Mouse (Mus musculus) stomach, embryonic 15.5 days (tissue): ENCODE data around the gene Pcsk6. TPM values are rescaled to one million over a fixed set of nuclear protein-coding genes. Genes with fewer than 3 reads are reported as not detected.
A peak's percentile ranks its signal among the peaks of the same experiment; 100 is the strongest.
"Not testable (repeated sequence)": the region's sequence is repeated elsewhere in the genome, so short reads cannot be mapped to it uniquely, and the experiment has no call there.

Experiments
- ATAC-seq: fragments of 200-750 bp; cut with Nextera tagmentation; 2 replicates; pipeline ENCODE4 v1.8.0; 2017; ENCODE audit warnings: low read depth, moderate number of reproducible peaks, moderate TSS enrichment; ENCODE audit not compliant: insufficient read depth, low FRiP score
- H3K27ac ChIP-seq: fragments of 300-500 bp; sonication (generic); 2 replicates; pipeline ENCODE4 v1.5.1; 2015; ENCODE audit warnings: mild to moderate bottlenecking, inconsistent platforms
- H3K27me3 ChIP-seq: fragments of 300-500 bp; sonication (generic); replicated peaks from 2 replicates; pipeline ENCODE4 v1.6.1; 2015; ENCODE audit warnings: inconsistent platforms
- H3K36me3 ChIP-seq: fragments of 300-500 bp; sonication (generic); 2 replicates; pipeline ENCODE4 v1.6.1; 2015; ENCODE audit warnings: inconsistent platforms
- H3K4me1 ChIP-seq: fragments of 300-500 bp; sonication (generic); 2 replicates; pipeline ENCODE4 v1.6.1; 2015; ENCODE audit warnings: inconsistent platforms
- H3K4me2 ChIP-seq: fragments of 300-500 bp; sonication (generic); 2 replicates; pipeline ENCODE4 v1.6.1; 2015; ENCODE audit warnings: mild to moderate bottlenecking, inconsistent platforms
- H3K4me3 ChIP-seq: fragments of 300-500 bp; sonication (generic); replicated peaks from 2 replicates; pipeline ENCODE4 v1.5.1; 2015; ENCODE audit warnings: inconsistent platforms
- H3K9ac ChIP-seq: fragments of 300-500 bp; sonication (generic); 2 replicates; pipeline ENCODE4 v1.6.1; 2015; ENCODE audit warnings: inconsistent platforms
- H3K9me3 ChIP-seq: fragments of 300-500 bp; sonication (generic); 2 replicates; pipeline ENCODE4 v1.6.1; 2016; ENCODE audit warnings: inconsistent platforms
- WGBS: fragments of 180-500 bp; shearing (Covaris S2); methylation state at CpG from one replicate; pipeline ENCODE4 v1.1.7; 2015; 5-methylcytosine and 5-hydroxymethylcytosine counted together
- polyA plus RNA-seq: library from polyadenylated mRNA; unstranded; fragments of >200 nt; fragmentation: Nextera tagmentation; extraction: Ambion mirVana; gene quantifications from 2 replicates; pipeline ENCODE4 v1.2.1, GENCODE M21; 2015

The Pcsk6 gene
- 4.8 TPM in 2 replicates for polyA plus RNA-seq

DNA sequence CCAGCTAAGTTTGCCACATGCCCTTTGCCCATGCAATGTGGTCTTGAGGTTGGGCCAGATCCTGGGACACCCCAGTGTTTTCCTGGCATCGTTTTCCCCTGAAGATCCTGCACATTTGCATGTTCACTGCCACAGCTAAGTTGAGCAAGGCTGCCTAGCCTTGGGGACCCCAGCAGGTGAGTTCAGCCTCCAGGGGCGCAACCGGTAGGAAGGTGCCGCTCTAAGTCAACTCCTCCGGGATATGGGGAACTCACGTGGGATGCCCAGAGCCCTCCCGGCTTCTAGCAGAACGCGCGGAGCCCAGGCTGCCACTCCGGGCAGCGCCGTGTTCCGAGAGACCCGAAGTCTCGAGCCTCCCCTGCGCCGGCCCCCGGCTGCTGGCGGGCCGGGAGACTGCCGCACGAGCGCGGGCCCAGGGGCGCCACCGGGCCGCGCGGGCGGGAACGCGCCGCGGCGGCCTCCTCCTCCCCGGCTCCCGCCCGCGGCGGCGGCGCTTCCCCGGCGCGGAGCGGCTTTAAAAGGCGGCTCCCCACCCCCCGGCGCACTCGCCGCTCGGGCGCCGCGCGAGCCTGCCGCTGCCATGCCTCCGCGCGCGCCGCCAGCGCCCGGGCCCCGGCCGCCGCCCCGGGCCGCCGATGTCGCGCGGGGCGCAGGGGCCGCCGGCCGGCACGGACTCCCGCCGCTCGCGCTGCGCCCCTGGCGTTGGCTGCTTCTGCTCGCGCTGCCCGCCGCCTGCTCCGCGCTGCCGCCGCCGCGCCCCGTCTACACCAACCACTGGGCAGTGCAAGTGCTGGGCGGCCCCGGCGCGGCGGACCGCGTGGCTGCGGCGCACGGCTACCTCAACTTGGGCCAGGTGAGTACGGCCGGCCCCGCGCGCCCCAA lies at the start of gene Pcsk6:
Pcsk6 (plus strand) TSS at position 144 of the 882 bp plus-strand sequence.
- Histone ChIP-seq H3K36me3 (no peaks in the 10 kb centered on the region), H3K27ac (no peak within 1 kb of the TSS), H3K9me3 (no peaks in the 10 kb centered on the region), H3K4me3 (peak within 1 kb of the TSS; percentile 61), H3K4me2 (peak within 1 kb of the TSS; percentile 98), H3K9ac (peak within 1 kb of the TSS; percentile 43; the same call in 1 of the 2 replicates), H3K27me3 (peaks cover 36% of the 10 kb centered on the region), H3K4me1 (peaks cover 5% of the 10 kb centered on the region)
- ATAC-seq = peak; percentile 56
- WGBS = under 1% methylated on average over 67 of the region's 111 CpGs

DNA sequence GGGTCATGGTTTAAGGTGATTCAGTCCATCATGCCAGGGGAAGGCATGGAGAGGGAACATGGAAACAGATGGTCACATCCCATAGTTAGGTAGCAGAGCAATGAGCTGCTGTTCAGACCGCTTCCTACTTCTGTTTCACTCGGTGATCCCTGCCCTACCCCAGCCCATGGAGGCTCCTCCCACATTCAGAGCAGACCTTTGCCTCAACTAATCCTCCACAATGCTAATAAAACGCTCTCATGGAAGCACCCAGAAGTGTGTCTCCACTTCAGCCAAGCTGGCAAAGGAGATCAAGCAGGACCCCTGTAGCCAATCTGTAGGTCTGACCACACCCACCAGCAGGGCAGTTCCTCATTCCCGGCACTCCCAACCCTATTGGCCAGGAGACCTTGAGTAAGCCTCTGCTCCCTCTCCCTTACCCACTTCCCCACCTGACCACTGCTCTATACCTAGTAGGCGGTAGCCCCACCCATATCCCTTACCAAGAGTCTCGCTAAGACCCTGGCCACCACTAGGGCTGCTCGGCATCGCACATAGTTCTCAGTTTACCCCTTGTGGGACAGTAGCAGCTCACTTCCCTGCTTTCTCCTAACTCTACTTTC lies 47.8 kb upstream of the Pcsk6 start:
- WGBS = 78% methylated on average over 8 of the region's 8 CpGs
- ATAC-seq = no peak

DNA sequence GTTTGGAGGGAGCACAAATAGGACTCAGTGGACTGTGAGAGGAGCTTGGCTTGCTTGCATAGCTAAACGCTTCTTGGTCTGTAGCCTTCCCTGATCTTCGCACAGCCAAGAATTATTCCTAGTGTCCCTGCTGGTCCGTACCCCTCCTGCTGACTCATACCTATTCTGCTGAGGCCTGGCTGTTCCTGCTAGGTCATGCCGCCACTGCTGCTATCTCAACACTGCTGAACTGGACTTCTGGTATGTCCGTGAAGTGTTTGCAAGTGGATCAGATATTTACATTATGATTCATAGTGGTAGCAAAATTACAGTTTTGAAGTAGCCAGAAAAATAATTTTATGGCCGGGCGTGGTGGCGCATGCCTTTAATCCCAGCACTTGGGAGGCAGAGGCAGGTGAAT lies 44.0 kb upstream of the Pcsk6 start:
- ATAC-seq = no peak
- no peaks in the 10 kb centered on the region for H3K9me3 ChIP-seq
- WGBS = 85% methylated on average over 8 of the region's 8 CpGs
- H3K4me3 ChIP-seq = no peak overlapping the region
- no peak overlapping the region for H3K4me2 ChIP-seq
- no peak overlapping the region for H3K27ac ChIP-seq
- no peaks in the 10 kb centered on the region for H3K4me1 ChIP-seq
- no peaks in the 10 kb centered on the region for H3K36me3 ChIP-seq
- H3K27me3 ChIP-seq = no peaks in the 10 kb centered on the region
- no peak overlapping the region for H3K9ac ChIP-seq

More for the DNA sequence above, 47.8 kb upstream of the Pcsk6 start:
- no peak overlapping the region for H3K9ac ChIP-seq
- H3K27me3 ChIP-seq = no peaks in the 10 kb centered on the region
- H3K27ac ChIP-seq = no peak overlapping the region
- H3K9me3 ChIP-seq = no peaks in the 10 kb centered on the region
- H3K4me1 ChIP-seq = no peaks in the 10 kb centered on the region
- H3K36me3 ChIP-seq = no peaks in the 10 kb centered on the region
- H3K4me2 ChIP-seq = no peak overlapping the region
- no peak overlapping the region for H3K4me3 ChIP-seq

DNA sequence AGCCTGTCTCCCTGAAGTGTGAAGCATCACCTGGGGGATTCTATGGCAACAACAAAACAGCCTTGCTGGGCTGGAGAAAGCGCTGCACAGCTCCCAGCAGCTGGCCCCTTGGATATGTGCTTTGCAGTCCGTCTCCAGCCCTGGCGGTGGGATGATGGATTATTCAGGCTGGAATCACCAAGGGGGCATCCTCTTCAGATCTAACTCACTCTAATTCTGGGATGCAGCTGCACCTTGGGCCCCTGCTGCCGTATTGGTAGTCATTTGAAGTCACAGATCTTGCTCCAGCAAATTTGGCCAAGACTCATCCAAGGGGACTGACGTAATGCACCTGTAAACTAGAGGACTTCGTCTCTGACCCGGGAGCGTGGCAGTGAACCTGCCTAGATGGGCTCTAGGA lies 41.1 kb upstream of the Pcsk6 start:
- Histone ChIP-seq H3K4me1 (no peaks in the 10 kb centered on the region), H3K4me2 (no peak overlapping the region), H3K4me3 (no peak overlapping the region), H3K27me3 (no peaks in the 10 kb centered on the region), H3K9me3 (no peaks in the 10 kb centered on the region), H3K9ac (no peak overlapping the region), H3K36me3 (no peaks in the 10 kb centered on the region), H3K27ac (no peak overlapping the region)
- WGBS = 35% methylated on average over 8 of the region's 8 CpGs
- ATAC-seq = no peak

DNA sequence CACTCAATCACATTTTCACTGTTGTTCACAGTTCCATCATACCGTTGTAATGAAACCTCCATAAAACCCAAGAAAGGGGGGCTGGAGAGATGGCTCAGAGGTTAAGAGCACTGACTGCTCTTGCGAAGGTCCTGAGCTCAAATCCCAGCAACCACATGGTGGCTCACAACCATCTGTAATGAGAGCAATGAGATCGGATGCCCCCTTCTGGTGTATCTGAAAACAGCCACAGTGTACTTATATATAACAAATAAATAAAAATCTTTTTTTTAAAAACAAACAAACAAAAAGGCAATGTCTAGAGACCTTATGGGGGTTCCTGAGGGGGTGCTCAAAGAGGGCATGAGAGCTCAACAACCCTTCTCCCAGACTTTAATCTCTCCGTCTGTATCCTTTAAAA lies 39.6 kb upstream of the Pcsk6 start:
- ATAC-seq, H3K9ac ChIP-seq, H3K36me3 ChIP-seq, H3K4me1 ChIP-seq, H3K9me3 ChIP-seq, H3K27me3 ChIP-seq, H3K4me2 ChIP-seq, H3K4me3 ChIP-seq, H3K27ac ChIP-seq: not testable (repeated sequence)
- WGBS = 77% methylated on average over 4 of the region's 4 CpGs

DNA sequence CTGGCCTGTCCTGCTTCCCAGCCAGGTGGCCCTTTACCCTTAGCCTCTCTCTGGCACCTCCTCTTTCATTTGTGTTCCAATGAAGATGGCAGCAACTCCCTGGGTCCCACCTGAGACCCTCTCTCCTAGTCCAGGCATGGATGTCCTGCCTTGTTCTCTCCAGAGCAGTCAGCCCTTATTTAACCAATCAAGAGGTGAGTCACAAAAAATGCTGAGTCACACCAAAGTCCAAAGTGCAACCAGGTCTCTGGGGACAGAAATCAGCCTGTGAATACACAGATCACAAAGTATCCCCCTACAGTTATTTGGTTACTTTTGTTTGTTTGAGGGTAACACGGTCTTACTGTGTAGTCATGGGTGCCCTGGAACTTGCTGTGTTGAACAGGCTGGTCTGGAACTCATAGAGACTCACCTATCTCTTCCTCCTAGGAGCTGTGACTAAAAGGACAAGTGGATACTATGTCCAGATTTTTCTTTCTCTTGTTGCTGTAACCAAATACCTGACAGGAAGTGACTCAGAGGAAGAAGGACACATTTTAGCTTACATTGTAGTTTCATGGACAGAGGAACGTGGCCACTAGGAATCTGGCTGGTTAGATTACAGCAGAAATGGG lies 38.9 kb upstream of the Pcsk6 start:
- no peaks in the 10 kb centered on the region for H3K9me3 ChIP-seq
- H3K4me3 ChIP-seq = no peak overlapping the region
- no peak overlapping the region for H3K27ac ChIP-seq
- no peak overlapping the region for H3K4me2 ChIP-seq
- no peak overlapping the region for H3K9ac ChIP-seq
- H3K27me3 ChIP-seq = no peaks in the 10 kb centered on the region
- no peaks in the 10 kb centered on the region for H3K36me3 ChIP-seq
- no peaks in the 10 kb centered on the region for H3K4me1 ChIP-seq
- peak; percentile 58; the same call in 1 of the 2 replicates for ATAC-seq
- 67% methylated on average over 2 of the region's 2 CpGs for WGBS

DNA sequence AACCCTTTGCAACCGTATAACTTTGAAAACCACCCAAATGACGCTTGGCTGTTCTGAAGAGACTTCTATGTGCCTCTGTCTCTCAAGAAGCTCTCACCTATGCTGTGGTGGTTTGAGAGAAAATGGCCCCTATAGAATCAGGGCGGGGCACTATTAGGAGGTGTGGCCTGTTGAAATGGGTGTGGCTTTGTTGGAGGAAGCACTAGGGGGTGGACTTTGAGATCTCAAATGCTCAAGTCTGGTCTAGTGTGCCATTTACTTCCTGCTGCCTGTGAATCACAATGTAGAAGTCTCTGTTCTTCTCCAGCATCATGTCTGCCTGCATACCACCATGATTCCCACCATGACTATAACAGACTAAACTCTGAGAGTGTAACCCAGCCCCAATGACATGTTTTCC lies 21.8 kb upstream of the Pcsk6 start:
- Histone ChIP-seq H3K9ac (no peak overlapping the region), H3K9me3 (no peaks in the 10 kb centered on the region), H3K27me3 (no peaks in the 10 kb centered on the region), H3K4me2 (no peak overlapping the region), H3K27ac (no peak overlapping the region), H3K4me3 (no peak overlapping the region), H3K4me1 (no peaks in the 10 kb centered on the region), H3K36me3 (no peaks in the 10 kb centered on the region)
- ATAC-seq = no peak
- 93% methylated on average over 3 of the region's 3 CpGs for WGBS

DNA sequence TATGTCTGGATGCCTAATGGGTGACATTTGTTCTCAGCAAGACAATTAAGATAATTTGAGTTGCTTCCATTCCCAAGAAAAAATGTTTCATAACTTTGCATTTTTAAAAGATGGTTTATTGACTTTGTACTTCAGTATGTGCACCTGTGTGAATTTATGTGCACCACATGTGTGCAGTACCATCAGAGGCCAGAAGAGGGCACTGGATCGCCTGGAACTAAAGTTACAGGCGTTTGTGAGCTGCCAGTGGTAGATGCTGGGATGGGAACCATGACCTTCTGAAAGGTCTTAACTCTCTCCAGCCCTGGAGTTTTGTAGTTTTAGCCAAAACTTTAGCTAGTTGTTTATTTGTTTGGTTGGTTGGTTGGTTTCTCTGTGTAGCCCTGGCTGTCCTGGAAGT lies 18.3 kb upstream of the Pcsk6 start:
- no peak for ATAC-seq
- Histone ChIP-seq H3K27me3 (no peaks in the 10 kb centered on the region), H3K4me3 (no peak overlapping the region), H3K4me1 (no peaks in the 10 kb centered on the region), H3K9me3 (no peaks in the 10 kb centered on the region), H3K9ac (no peak overlapping the region), H3K36me3 (no peaks in the 10 kb centered on the region), H3K4me2 (no peak overlapping the region), H3K27ac (no peak overlapping the region)
- WGBS = 53% methylated on average over 2 of the region's 2 CpGs

DNA sequence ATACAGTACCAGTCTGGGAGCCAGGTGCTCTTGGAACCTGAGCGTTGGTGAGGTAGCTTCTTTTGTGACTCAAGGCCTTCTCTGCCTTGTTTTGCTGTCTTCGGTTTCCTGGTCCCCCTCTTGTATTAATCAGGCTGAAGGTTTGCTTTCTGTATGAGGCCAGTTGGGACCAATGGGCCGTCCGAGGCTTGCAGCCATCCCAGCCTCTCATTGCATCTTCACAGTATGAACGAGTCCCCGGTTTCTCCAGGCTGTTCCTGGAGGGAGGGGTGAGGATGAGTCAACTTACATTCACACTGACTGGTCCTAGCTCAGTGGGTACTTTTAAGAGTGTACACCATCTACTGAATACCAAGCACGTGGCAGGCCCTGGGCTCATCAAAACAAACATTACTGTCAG lies 553 bp upstream of the Pcsk6 start:
- H3K27me3 ChIP-seq = peaks cover 36% of the 10 kb centered on the region
- no peaks in the 10 kb centered on the region for H3K9me3 ChIP-seq
- no peak overlapping the region for H3K4me2 ChIP-seq
- H3K27ac ChIP-seq = no peak overlapping the region
- WGBS = 64% methylated on average over 7 of the region's 7 CpGs
- no peaks in the 10 kb centered on the region for H3K36me3 ChIP-seq
- H3K4me3 ChIP-seq = no peak overlapping the region
- ATAC-seq = no peak
- no peak overlapping the region for H3K9ac ChIP-seq
- H3K4me1 ChIP-seq = peaks cover 5% of the 10 kb centered on the region

DNA sequence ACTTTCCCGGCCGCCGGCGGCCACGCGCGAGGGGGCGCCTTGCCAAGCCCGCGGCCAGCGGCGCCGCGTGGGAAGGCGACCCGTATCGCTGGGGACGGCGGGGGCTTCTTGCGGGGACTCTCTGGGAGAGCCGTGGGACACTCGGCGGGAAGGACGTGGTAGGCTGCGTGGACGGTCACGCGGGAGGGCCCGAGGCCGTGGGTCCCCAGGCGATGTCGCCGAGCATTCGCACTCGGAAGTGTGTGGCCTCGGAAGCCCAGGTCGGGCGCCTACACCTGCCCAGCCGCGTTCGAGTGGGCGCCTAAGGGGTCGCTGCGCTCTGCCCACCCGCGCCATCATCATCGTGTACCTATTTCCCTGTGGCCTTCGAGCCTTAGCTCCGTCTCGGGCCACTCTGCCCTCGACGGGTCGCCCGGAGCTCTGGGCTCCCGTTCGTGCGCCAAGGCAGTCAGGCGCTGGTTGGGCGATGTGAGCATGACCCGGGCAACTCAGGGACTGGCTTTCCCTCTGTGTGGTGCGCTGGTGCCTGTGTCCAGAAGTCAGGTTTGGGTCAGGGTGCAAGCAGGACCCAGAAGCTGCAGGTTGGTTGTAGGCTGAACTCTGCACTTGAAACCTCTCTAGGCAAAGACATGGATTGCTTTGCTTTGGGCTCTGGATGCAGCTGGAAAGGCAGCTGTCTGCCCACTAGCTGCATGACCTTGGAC lies 1.1 kb downstream of the Pcsk6 start:
- no peaks in the 10 kb centered on the region for H3K9me3 ChIP-seq
- ATAC-seq = no peak; the same call in 1 of the 2 replicates
- peak overlapping the region; percentile 61 for H3K4me3 ChIP-seq
- peaks cover 5% of the 10 kb centered on the region for H3K4me1 ChIP-seq
- H3K4me2 ChIP-seq = peak overlapping the region; percentile 98
- peaks cover 36% of the 10 kb centered on the region for H3K27me3 ChIP-seq
- H3K36me3 ChIP-seq = no peaks in the 10 kb centered on the region
- H3K9ac ChIP-seq = peak overlapping the region; percentile 43; the same call in 1 of the 2 replicates
- WGBS = 3% methylated on average over 61 of the region's 61 CpGs
- H3K27ac ChIP-seq = no peak overlapping the region

DNA sequence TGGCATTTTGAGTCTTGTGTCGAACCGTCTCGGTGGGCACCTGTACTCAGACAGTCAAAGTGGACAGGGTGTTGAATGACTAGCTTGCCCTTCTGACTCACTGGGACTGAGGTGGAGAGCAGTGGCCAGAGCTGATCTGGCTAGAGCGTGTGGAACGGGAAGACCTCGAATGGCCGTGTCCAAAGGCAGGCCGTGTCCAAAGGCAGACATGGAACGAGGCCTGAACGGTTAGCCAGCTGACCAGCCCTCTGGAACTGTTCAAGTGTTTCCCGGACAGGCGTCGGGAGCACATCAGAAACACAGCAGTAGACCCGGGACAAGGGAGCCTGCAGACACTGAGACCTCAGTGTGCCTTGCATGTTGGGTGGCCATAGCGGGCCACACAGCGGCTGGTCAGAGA lies 7.6 kb downstream of the Pcsk6 start:
- Histone ChIP-seq H3K36me3 (no peaks in the 10 kb centered on the region), H3K4me1 (no peaks in the 10 kb centered on the region), H3K27ac (no peak overlapping the region), H3K27me3 (peaks cover 4% of the 10 kb centered on the region), H3K9ac (no peak overlapping the region), H3K9me3 (no peaks in the 10 kb centered on the region), H3K4me2 (no peak overlapping the region), H3K4me3 (no peak overlapping the region)
- ATAC-seq = no peak
- WGBS = 91% methylated on average over 16 of the region's 16 CpGs
